Mouse (Mus musculus) kidney, embryonic 15.5 days (tissue): ENCODE data around the gene Hsd17b10. TPM values are rescaled to one million over a fixed set of nuclear protein-coding genes. Genes with fewer than 3 reads are reported as not detected.

Experiments used
- ATAC-seq: fragments of 200-750 bp; cut with Nextera tagmentation; replicated peaks from 2 replicates; pipeline ENCODE4 v1.8.0; 2017; ENCODE audit warnings: moderate TSS enrichment; ENCODE audit not compliant: low FRiP score
- H3K27ac ChIP-seq: fragments of 300-500 bp; sonication (generic); 2 replicates; pipeline ENCODE4 v1.5.1; 2015; ENCODE audit warnings: mild to moderate bottlenecking, inconsistent platforms
- H3K27me3 ChIP-seq: fragments of 300-500 bp; sonication (generic); 2 replicates; pipeline ENCODE4 v1.6.1; 2015; ENCODE audit warnings: inconsistent platforms
- H3K36me3 ChIP-seq: fragments of 300-500 bp; sonication (generic); 2 replicates; pipeline ENCODE4 v1.6.1; 2015; ENCODE audit warnings: inconsistent platforms
- H3K4me1 ChIP-seq: fragments of 300-500 bp; sonication (generic); 2 replicates; pipeline ENCODE4 v1.6.1; 2015; ENCODE audit warnings: inconsistent platforms
- H3K4me2 ChIP-seq: fragments of 300-500 bp; sonication (generic); 2 replicates; pipeline ENCODE4 v1.6.1; 2015; ENCODE audit warnings: moderate library complexity, mild to moderate bottlenecking, inconsistent platforms
- H3K4me3 ChIP-seq: fragments of 300-500 bp; sonication (generic); replicated peaks from 2 replicates; pipeline ENCODE4 v1.5.1; 2015; ENCODE audit warnings: mild to moderate bottlenecking, inconsistent platforms
- H3K9ac ChIP-seq: fragments of 300-500 bp; sonication (generic); 2 replicates; pipeline ENCODE4 v1.6.1; 2015; ENCODE audit warnings: mild to moderate bottlenecking, inconsistent platforms
- H3K9me3 ChIP-seq: fragments of 300-500 bp; sonication (generic); replicated peaks from 2 replicates; pipeline ENCODE4 v1.6.1; 2016; ENCODE audit warnings: inconsistent platforms
- WGBS: fragments of 180-500 bp; shearing (Covaris S2); methylation state at CpG from one replicate; pipeline ENCODE4 v1.1.7; 2015; ENCODE audit warnings: mixed read lengths; 5-methylcytosine and 5-hydroxymethylcytosine counted together
- polyA plus RNA-seq: library from polyadenylated mRNA; unstranded; fragments of >200 nt; fragmentation: Nextera tagmentation; extraction: Ambion mirVana; gene quantifications from 2 replicates; pipeline ENCODE4 v1.2.1, GENCODE M21; 2015

Gene Hsd17b10
- 226 and 242 TPM in 2 replicates for polyA plus RNA-seq

- H3K9ac ChIP-seq = peak within 1 kb of the TSS; percentile 43
Measured at GRCm38 (mm10) chrX:152001737-152002710, at the start of gene Hsd17b10. Hsd17b10 (plus strand) TSS chrX:152001845.

GRCm38 (mm10) chrX:151999006-151999710, 2.5 kb upstream of the Hsd17b10 start:
- no peak for ATAC-seq
- H3K4me1 ChIP-seq = no peaks in the 10 kb centered on the region
- H3K27me3 ChIP-seq = peaks cover 63% of the 10 kb centered on the region
- WGBS = 75% methylated on average over 4 of the region's 4 CpGs
- H3K4me3 ChIP-seq = no peak overlapping the region
- H3K27ac ChIP-seq = no peak overlapping the region
- H3K4me2 ChIP-seq = no peak overlapping the region
- no peaks in the 10 kb centered on the region for H3K9me3 ChIP-seq
- H3K36me3 ChIP-seq = peaks cover 7% of the 10 kb centered on the region; the same call in 1 of the 2 replicates
- no peak overlapping the region for H3K9ac ChIP-seq

More at GRCm38 (mm10) chrX:152001737-152002710, at the start of gene Hsd17b10:
- WGBS = 14% methylated on average over 38 of the region's 41 CpGs
- Histone ChIP-seq H3K27me3 (peaks cover 58% of the 10 kb centered on the region), H3K27ac (peak within 1 kb of the TSS; percentile 48), H3K4me2 (peak within 1 kb of the TSS; percentile 65), H3K36me3 (peaks cover 16% of the 10 kb centered on the region), H3K4me3 (peak within 1 kb of the TSS; percentile 48), H3K4me1 (no peaks in the 10 kb centered on the region), H3K9me3 (no peaks in the 10 kb centered on the region)
- peak; percentile 98 for ATAC-seq

- Histone ChIP-seq H3K27ac (0 out of 2 replicates have a peak overlapping the region, but pooled peaks have one; percentile 48), H3K4me2 (peak overlapping the region; percentile 65), H3K4me1 (no peaks in the 10 kb centered on the region), H3K27me3 (peaks cover 62% of the 10 kb centered on the region), H3K9me3 (no peaks in the 10 kb centered on the region), H3K4me3 (peak overlapping the region; percentile 48), H3K36me3 (peaks cover 11% of the 10 kb centered on the region; the same call in 1 of the 2 replicates), H3K9ac (no peak overlapping the region)
- WGBS = 37% methylated on average over 9 of the region's 9 CpGs
- ATAC-seq = no peak
Measured at GRCm38 (mm10) chrX:152001182-152001684, 412 bp upstream of the Hsd17b10 start.

- Histone ChIP-seq H3K4me3 (peak overlapping the region; percentile 48), H3K9ac (no peak overlapping the region), H3K4me2 (peak overlapping the region; percentile 65), H3K27ac (no peak overlapping the region), H3K4me1 (no peaks in the 10 kb centered on the region), H3K27me3 (peaks cover 58% of the 10 kb centered on the region), H3K9me3 (no peaks in the 10 kb centered on the region), H3K36me3 (peaks cover 20% of the 10 kb centered on the region)
- no peak for ATAC-seq
- 70% methylated on average over 2 of the region's 2 CpGs for WGBS
Measured at GRCm38 (mm10) chrX:152002865-152003264, 1.2 kb downstream of the Hsd17b10 start.

GRCm38 (mm10) chrX:152007863-152008262, 6.2 kb downstream of the Hsd17b10 start:
- Histone ChIP-seq H3K4me3 (no peak overlapping the region), H3K4me1 (no peaks in the 10 kb centered on the region), H3K4me2 (no peak overlapping the region), H3K36me3 (peaks cover 20% of the 10 kb centered on the region), H3K9ac (no peak overlapping the region), H3K27me3 (peaks cover 47% of the 10 kb centered on the region), H3K27ac (no peak overlapping the region), H3K9me3 (no peaks in the 10 kb centered on the region)
- 90% methylated on average over 1 of the region's 1 CpGs for WGBS
- no peak for ATAC-seq

GRCm38 (mm10) chrX:152015752-152016150, 14.1 kb downstream of the Hsd17b10 start:
- peaks cover 8% of the 10 kb centered on the region for H3K36me3 ChIP-seq
- no peaks in the 10 kb centered on the region for H3K9me3 ChIP-seq
- H3K4me3 ChIP-seq = peak overlapping the region; percentile 62
- peak overlapping the region; percentile 57 for H3K4me2 ChIP-seq
- H3K9ac ChIP-seq = peak overlapping the region; percentile 58
- peaks cover 33% of the 10 kb centered on the region for H3K27me3 ChIP-seq
- peak; percentile 75 for ATAC-seq
- 27% methylated on average over 11 of the region's 11 CpGs for WGBS
- H3K4me1 ChIP-seq = peaks cover 7% of the 10 kb centered on the region; the same call in 1 of the 2 replicates
- peak overlapping the region; percentile 95 for H3K27ac ChIP-seq

- H3K9me3 ChIP-seq = no peaks in the 10 kb centered on the region
- peak within 1 kb of the TSS; percentile 95 for H3K27ac ChIP-seq
- H3K36me3 ChIP-seq = peaks cover 8% of the 10 kb centered on the region
- peak within 1 kb of the TSS; percentile 62 for H3K4me3 ChIP-seq
- WGBS = 19% methylated on average over 62 of the region's 64 CpGs
- H3K4me1 ChIP-seq = peaks cover 7% of the 10 kb centered on the region; the same call in 1 of the 2 replicates
- H3K4me2 ChIP-seq = peak within 1 kb of the TSS; percentile 58
- ATAC-seq = peak; percentile 98
- H3K27me3 ChIP-seq = peaks cover 29% of the 10 kb centered on the region
- H3K9ac ChIP-seq = peak within 1 kb of the TSS; percentile 58
Measured at GRCm38 (mm10) chrX:152016151-152017145, 14.8 kb downstream of the Hsd17b10 start, which contains the start of the genes Ribc1 and Smc1a. Ribc1 (minus strand) TSS chrX:152016295. Smc1a (plus strand) TSS chrX:152016428.

GRCm38 (mm10) chrX:152017186-152017585, 15.5 kb downstream of the Hsd17b10 start:
- H3K4me2 ChIP-seq = peak overlapping the region; percentile 58
- H3K9ac ChIP-seq = peak overlapping the region; percentile 51
- peak overlapping the region; percentile 62 for H3K4me3 ChIP-seq
- peaks cover 27% of the 10 kb centered on the region for H3K27me3 ChIP-seq
- H3K9me3 ChIP-seq = no peaks in the 10 kb centered on the region
- 17% methylated on average over 14 of the region's 14 CpGs for WGBS
- no peak for ATAC-seq
- H3K27ac ChIP-seq = peak overlapping the region; percentile 95
- peaks cover 8% of the 10 kb centered on the region for H3K36me3 ChIP-seq
- peaks cover 7% of the 10 kb centered on the region; the same call in 1 of the 2 replicates for H3K4me1 ChIP-seq

GRCm38 (mm10) chrX:152019294-152019693, 17.6 kb downstream of the Hsd17b10 start:
- Histone ChIP-seq H3K4me3 (no peak overlapping the region), H3K27me3 (peaks cover 39% of the 10 kb centered on the region), H3K9me3 (no peaks in the 10 kb centered on the region), H3K36me3 (peaks cover 15% of the 10 kb centered on the region; the same call in 1 of the 2 replicates), H3K27ac (no peak overlapping the region), H3K9ac (no peak overlapping the region), H3K4me1 (peaks cover 7% of the 10 kb centered on the region; the same call in 1 of the 2 replicates), H3K4me2 (no peak overlapping the region)
- WGBS = 74% methylated on average over 2 of the region's 2 CpGs
- ATAC-seq = no peak

- no peak for ATAC-seq
- Histone ChIP-seq H3K36me3 (peaks cover 58% of the 10 kb centered on the region), H3K27me3 (peaks cover 53% of the 10 kb centered on the region), H3K9ac (no peak overlapping the region), H3K4me1 (no peaks in the 10 kb centered on the region), H3K4me3 (no peak overlapping the region), H3K27ac (no peak overlapping the region), H3K4me2 (no peak overlapping the region), H3K9me3 (no peaks in the 10 kb centered on the region)
Measured at GRCm38 (mm10) chrX:152039865-152040264, 38.2 kb downstream of the Hsd17b10 start.

GRCm38 (mm10) chrX:152047230-152047629, 45.6 kb downstream of the Hsd17b10 start:
- Histone ChIP-seq H3K27me3 (peaks cover 43% of the 10 kb centered on the region), H3K4me2 (no peak overlapping the region), H3K9me3 (no peaks in the 10 kb centered on the region), H3K27ac (no peak overlapping the region), H3K4me3 (no peak overlapping the region), H3K4me1 (no peaks in the 10 kb centered on the region), H3K9ac (no peak overlapping the region), H3K36me3 (peaks cover 50% of the 10 kb centered on the region)
- ATAC-seq = no peak
